Mouse (Mus musculus) liver, embryonic 15.5 days (tissue): ENCODE data around the gene Gm11084. TPM values are rescaled to one million over a fixed set of nuclear protein-coding genes. Genes with fewer than 3 reads are reported as not detected.

Source experiments
- ATAC-seq: fragments of 200-750 bp; cut with Nextera tagmentation; 2 replicates; pipeline ENCODE4 v1.8.0; 2017; ENCODE audit warnings: moderate number of reproducible peaks, mild to moderate bottlenecking, moderate library complexity; ENCODE audit not compliant: insufficient read depth
- H3K27ac ChIP-seq: fragments of 300-500 bp; sonication (generic); replicated peaks from 2 replicates; pipeline ENCODE4 v1.5.1; 2015; ENCODE audit warnings: mild to moderate bottlenecking, inconsistent platforms
- H3K27me3 ChIP-seq: fragments of 300-500 bp; sonication (generic); 2 replicates; pipeline ENCODE4 v1.6.1; 2015; ENCODE audit warnings: mild to moderate bottlenecking, inconsistent platforms
- H3K36me3 ChIP-seq: fragments of 300-500 bp; sonication (generic); replicated peaks from 2 replicates; pipeline ENCODE4 v1.6.1; 2015; ENCODE audit warnings: moderate library complexity, mild to moderate bottlenecking, inconsistent platforms
- H3K4me1 ChIP-seq: fragments of 300-500 bp; sonication (generic); replicated peaks from 2 replicates; pipeline ENCODE4 v1.6.1; 2015; ENCODE audit warnings: inconsistent platforms
- H3K4me2 ChIP-seq: fragments of 300-500 bp; sonication (generic); 2 replicates; pipeline ENCODE4 v1.6.1; 2015; ENCODE audit warnings: moderate library complexity, mild to moderate bottlenecking, inconsistent platforms
- H3K4me3 ChIP-seq: fragments of 300-500 bp; sonication (generic); replicated peaks from 2 replicates; pipeline ENCODE4 v1.5.1; 2015; ENCODE audit warnings: mild to moderate bottlenecking, inconsistent platforms
- H3K9ac ChIP-seq: fragments of 300-500 bp; sonication (generic); 2 replicates; pipeline ENCODE4 v1.6.1; 2015; ENCODE audit warnings: moderate library complexity, mild to moderate bottlenecking, inconsistent platforms
- H3K9me3 ChIP-seq: fragments of 300-500 bp; sonication (generic); replicated peaks from 2 replicates; pipeline ENCODE4 v1.6.1; 2016; ENCODE audit warnings: inconsistent platforms
- WGBS: fragments of 180-500 bp; shearing (Covaris S2); methylation state at CpG from one replicate; pipeline ENCODE4 v1.1.7; 2015; ENCODE audit warnings: mixed read lengths; ENCODE audit not compliant: insufficient replicate concordance; 5-methylcytosine and 5-hydroxymethylcytosine counted together
- polyA plus RNA-seq: library from polyadenylated mRNA; unstranded; fragments of >200 nt; fragmentation: Nextera tagmentation; extraction: Ambion mirVana; gene quantifications from 2 replicates; pipeline ENCODE4 v1.2.1, GENCODE M21; 2015

Gene Gm11084
- polyA plus RNA-seq, 1 experiment from 2014 or later: not detected

- peaks cover 64% of the 10 kb centered on the region for H3K4me1 ChIP-seq
- H3K9ac ChIP-seq: peak overlapping the region; percentile 27; the same call in 1 of the 2 replicates
- H3K27me3 ChIP-seq: no peaks in the 10 kb centered on the region
- 37% methylated on average over 3 of the region's 3 CpGs for WGBS
- H3K36me3 ChIP-seq: no peaks in the 10 kb centered on the region
- H3K4me2 ChIP-seq: no peak overlapping the region
- H3K27ac ChIP-seq: peak overlapping the region; percentile 93
- no peak overlapping the region for H3K4me3 ChIP-seq
- H3K9me3 ChIP-seq: 0 out of 2 replicates have a peak, but pooled peaks cover under 1% of the 10 kb centered on the region
- ATAC-seq: no peak
Observed at GRCm38 (mm10) chr2:73005611-73006515, 19.3 kb upstream of the Gm11084 start.

- peak overlapping the region; percentile 22; the same call in 1 of the 2 replicates for H3K4me3 ChIP-seq
- ATAC-seq: no peak
- peak overlapping the region; percentile 46 for H3K9ac ChIP-seq
- peak overlapping the region; percentile 93 for H3K27ac ChIP-seq
- H3K9me3 ChIP-seq: no peaks in the 10 kb centered on the region
- H3K36me3 ChIP-seq: no peaks in the 10 kb centered on the region
- H3K4me2 ChIP-seq: peak overlapping the region; percentile 62
- peaks cover 76% of the 10 kb centered on the region for H3K4me1 ChIP-seq
- WGBS: 9% methylated on average over 24 of the region's 24 CpGs
- no peaks in the 10 kb centered on the region for H3K27me3 ChIP-seq
Observed at GRCm38 (mm10) chr2:73003751-73004717, 17.5 kb upstream of the Gm11084 start.

GRCm38 (mm10) chr2:73003049-73003448 lies 16.5 kb upstream of the Gm11084 start:
- peak overlapping the region; percentile 22 for H3K4me3 ChIP-seq
- H3K4me2 ChIP-seq: peak overlapping the region; percentile 62
- 13% methylated on average over 12 of the region's 12 CpGs for WGBS
- peak overlapping the region; percentile 93 for H3K27ac ChIP-seq
- ATAC-seq: no peak
- peaks cover 76% of the 10 kb centered on the region for H3K4me1 ChIP-seq
- H3K36me3 ChIP-seq: no peaks in the 10 kb centered on the region
- peak overlapping the region; percentile 51 for H3K9ac ChIP-seq
- H3K27me3 ChIP-seq: no peaks in the 10 kb centered on the region
- H3K9me3 ChIP-seq: no peaks in the 10 kb centered on the region

GRCm38 (mm10) chr2:73002451-73002850 lies 15.9 kb upstream of the Gm11084 start:
- Histone ChIP-seq H3K27ac (peak overlapping the region; percentile 93), H3K27me3 (no peaks in the 10 kb centered on the region), H3K9me3 (no peaks in the 10 kb centered on the region), H3K4me3 (0 out of 2 replicates have a peak overlapping the region, but pooled peaks have one; percentile 22), H3K36me3 (no peaks in the 10 kb centered on the region), H3K4me1 (peaks cover 82% of the 10 kb centered on the region), H3K9ac (no peak overlapping the region), H3K4me2 (peak overlapping the region; percentile 62)
- WGBS: 36% methylated on average over 6 of the region's 6 CpGs
- ATAC-seq: peak; percentile 77

- Histone ChIP-seq H3K27me3 (no peaks in the 10 kb centered on the region), H3K4me3 (no peak overlapping the region), H3K9ac (peak overlapping the region; percentile 41), H3K36me3 (no peaks in the 10 kb centered on the region), H3K4me2 (peak overlapping the region; percentile 62), H3K9me3 (no peaks in the 10 kb centered on the region), H3K27ac (peak overlapping the region; percentile 93), H3K4me1 (peaks cover 84% of the 10 kb centered on the region)
- peak; percentile 93 for ATAC-seq
- WGBS: 22% methylated on average over 5 of the region's 5 CpGs
Observed at GRCm38 (mm10) chr2:73001994-73002393, 15.5 kb upstream of the Gm11084 start.

- Histone ChIP-seq H3K9me3 (no peaks in the 10 kb centered on the region), H3K4me2 (peak overlapping the region; percentile 18; the same call in 1 of the 2 replicates), H3K36me3 (no peaks in the 10 kb centered on the region), H3K4me1 (peaks cover 76% of the 10 kb centered on the region), H3K27ac (peak overlapping the region; percentile 93), H3K4me3 (no peak overlapping the region), H3K9ac (0 out of 2 replicates have a peak overlapping the region, but pooled peaks have one; percentile 30), H3K27me3 (no peaks in the 10 kb centered on the region)
- WGBS: 25% methylated on average over 8 of the region's 8 CpGs
- ATAC-seq: no peak
Observed at GRCm38 (mm10) chr2:73000194-73000593, 13.7 kb upstream of the Gm11084 start.

- 82% methylated on average over 4 of the region's 4 CpGs for WGBS
- H3K27ac ChIP-seq: 0 out of 2 replicates have a peak overlapping the region, but pooled peaks have one; percentile 24
- no peak for ATAC-seq
Observed at GRCm38 (mm10) chr2:72997586-72997985, 11.1 kb upstream of the Gm11084 start.

GRCm38 (mm10) chr2:72996808-72997378 lies 10.4 kb upstream of the Gm11084 start:
- Histone ChIP-seq H3K9ac (peak overlapping the region; percentile 15; the same call in 1 of the 2 replicates), H3K27ac (0 out of 2 replicates have a peak overlapping the region, but pooled peaks have one; percentile 20), H3K4me2 (peak overlapping the region; percentile 42), H3K27me3 (no peaks in the 10 kb centered on the region), H3K4me3 (no peak overlapping the region), H3K36me3 (no peaks in the 10 kb centered on the region), H3K9me3 (no peaks in the 10 kb centered on the region), H3K4me1 (peaks cover 43% of the 10 kb centered on the region)
- 37% methylated on average over 9 of the region's 9 CpGs for WGBS
- no peak for ATAC-seq

More at GRCm38 (mm10) chr2:72997586-72997985, 11.1 kb upstream of the Gm11084 start:
- no peak overlapping the region for H3K9ac ChIP-seq
- H3K27me3 ChIP-seq: no peaks in the 10 kb centered on the region
- H3K4me3 ChIP-seq: no peak overlapping the region
- no peaks in the 10 kb centered on the region for H3K9me3 ChIP-seq
- H3K36me3 ChIP-seq: no peaks in the 10 kb centered on the region
- peaks cover 50% of the 10 kb centered on the region for H3K4me1 ChIP-seq
- H3K4me2 ChIP-seq: no peak overlapping the region

GRCm38 (mm10) chr2:72995346-72996097 lies 9.0 kb upstream of the Gm11084 start:
- H3K9ac ChIP-seq: no peak overlapping the region
- 0 out of 2 replicates have a peak overlapping the region, but pooled peaks have one; percentile 6 for H3K27ac ChIP-seq
- H3K4me1 ChIP-seq: peaks cover 29% of the 10 kb centered on the region
- H3K27me3 ChIP-seq: no peaks in the 10 kb centered on the region
- H3K9me3 ChIP-seq: no peaks in the 10 kb centered on the region
- H3K4me3 ChIP-seq: no peak overlapping the region
- 68% methylated on average over 9 of the region's 9 CpGs for WGBS
- no peak for ATAC-seq
- H3K36me3 ChIP-seq: no peaks in the 10 kb centered on the region
- no peak overlapping the region for H3K4me2 ChIP-seq

- no peak for ATAC-seq
- 51% methylated on average over 2 of the region's 2 CpGs for WGBS
- no peak overlapping the region for H3K9ac ChIP-seq
- H3K4me3 ChIP-seq: no peak overlapping the region
- H3K27me3 ChIP-seq: no peaks in the 10 kb centered on the region
- H3K9me3 ChIP-seq: no peaks in the 10 kb centered on the region
- no peak overlapping the region for H3K27ac ChIP-seq
- H3K4me1 ChIP-seq: peaks cover 21% of the 10 kb centered on the region
- H3K36me3 ChIP-seq: no peaks in the 10 kb centered on the region
- H3K4me2 ChIP-seq: no peak overlapping the region
Observed at GRCm38 (mm10) chr2:72994165-72994564, 7.6 kb upstream of the Gm11084 start.
